Comparison of ENCODE assay signal across 26 mouse cellular contexts in genomic region chr13:73735928-73736327, GRCm38 (mm10). TPM values are rescaled to one million over a fixed set of nuclear protein-coding genes. Genes with fewer than 3 reads are reported as not detected.
"Had no signal": no experiment of that assay in that cellular context is flagged by ENCODE, and none has a peak within 500 bp of the region (broad histone marks: within the 10 kb centered on the region; RNA-seq: fewer than 3 reads in every experiment).

No protein-coding gene starts in this region.

- DNase-seq: kidney, adult 2 months; layer of hippocampus, postnatal 36 days; retina, postnatal 1 day; right cerebral cortex, postnatal 25 days; thymus, postnatal 25 days had no signal

- H3K36me3 ChIP-seq: kidney, embryonic 15.5 days; liver, embryonic 12.5 days; liver, embryonic 15.5 days; lung, embryonic 15.5 days; midbrain, embryonic 10.5 days; midbrain, embryonic 13.5 days; neural tube, embryonic 13.5 days; stomach, embryonic 15.5 days had no signal

- H3K4me2 ChIP-seq: kidney, embryonic 15.5 days; liver, embryonic 12.5 days; liver, embryonic 15.5 days; lung, embryonic 15.5 days; midbrain, embryonic 13.5 days; neural tube, embryonic 13.5 days; stomach, embryonic 15.5 days had no signal

- H3K9me3 ChIP-seq: kidney, embryonic 15.5 days; liver, embryonic 12.5 days; liver, embryonic 15.5 days; lung, embryonic 15.5 days; midbrain, embryonic 10.5 days; midbrain, embryonic 13.5 days; neural tube, embryonic 13.5 days; stomach, embryonic 15.5 days had no signal

- ATAC-seq: liver, embryonic 12.5 days; midbrain, embryonic 13.5 days; midbrain, embryonic 16.5 days had no signal

- H3K27ac ChIP-seq: kidney, embryonic 15.5 days; left cerebral cortex, adult 2 months; liver, embryonic 12.5 days; liver, embryonic 15.5 days; lung, embryonic 15.5 days; midbrain, embryonic 10.5 days; midbrain, embryonic 13.5 days; neural tube, embryonic 13.5 days; stomach, embryonic 15.5 days had no signal

- H3K4me3 ChIP-seq: kidney, embryonic 15.5 days; left cerebral cortex, adult 2 months; liver, embryonic 12.5 days; liver, embryonic 15.5 days; lung, embryonic 15.5 days; megakaryocyte, embryonic 14.5 days; midbrain, embryonic 10.5 days; midbrain, embryonic 13.5 days; myocyte; neural tube, embryonic 13.5 days; stomach, embryonic 15.5 days had no signal

- H3K9ac ChIP-seq: kidney, embryonic 15.5 days; liver, embryonic 12.5 days; liver, embryonic 15.5 days; lung, embryonic 15.5 days; midbrain, embryonic 13.5 days; neural tube, embryonic 13.5 days; stomach, embryonic 15.5 days had no signal

RNA-seq across cellular contexts. Expression of gene Slc6a19, which starts 31.3 kb away (rescaled TPM):
- total RNA-seq: layer of hippocampus, postnatal 36 days; left cerebral cortex, postnatal 10 days had no signal
- polyA plus RNA-seq: limb, embryonic 11.5 days; limb, embryonic 14.5 days; lung, embryonic 15.5 days had no signal

RNA-seq across cellular contexts. Expression of gene Slc6a18, which starts 58.1 kb away (rescaled TPM):
- total RNA-seq: layer of hippocampus, adult 8-10 months; layer of hippocampus, postnatal 10 days; layer of hippocampus, postnatal 36 days; left cerebral cortex, adult 2 months; left cerebral cortex, postnatal 10 days; left cerebral cortex, postnatal 36 days; monocyte, adult 5-6 weeks; neutrophil, adult 5-6 weeks had no signal
- polyA plus RNA-seq: intestine, embryonic 16.5 days; limb, embryonic 11.5 days; liver, embryonic 12.5 days; liver, embryonic 15.5 days; lung, embryonic 15.5 days; midbrain, embryonic 10.5 days; midbrain, embryonic 13.5 days; midbrain, embryonic 16.5 days; myocyte; neural tube, embryonic 13.5 days; stomach, embryonic 15.5 days had no signal
